20 mouse cellular contexts compared by ENCODE assay signal in genomic region chr1:154036729-154037270, GRCm38 (mm10).
DNase-seq lines count a peak whose midpoint lies in the region; ATAC-seq and TF ChIP-seq lines count a peak whose summit lies in the region.
"Had no signal": no experiment of that assay in that cellular context is flagged by ENCODE, and none has a peak within 500 bp of the region (broad histone marks: within the 10 kb centered on the region; RNA-seq: fewer than 3 reads in every experiment).

No protein-coding gene starts in this region.

- no peak for ATAC-seq in hindbrain, embryonic 12.5 days (ENCODE audit: low FRiP score)
- ATAC-seq in liver, embryonic 13.5 days (ENCODE audit: low read depth) = no peak
- no peak; the same call in 1 of the 2 replicates for ATAC-seq in stomach, embryonic 16.5 days (ENCODE audit: insufficient read depth, low FRiP score)
- ATAC-seq: activated CD4-positive, CD25-positive, alpha-beta regulatory T cell, adult 4 months; forebrain, embryonic 15.5 days had no signal

- peaks cover 14% of the 10 kb centered on the region for H3K4me1 ChIP-seq in hindbrain, embryonic 10.5 days (replicated peaks)
- H3K4me1 ChIP-seq in hindbrain, embryonic 12.5 days = 0 out of 2 replicates have a peak, but pooled peaks cover 2% of the 10 kb centered on the region
- H3K4me1 ChIP-seq in liver, embryonic 13.5 days (replicated peaks) = peaks cover 58% of the 10 kb centered on the region
- H3K4me1 ChIP-seq in stomach, embryonic 16.5 days (ENCODE audit: control insufficient read depth, insufficient read depth, low read length) = peaks cover 11% of the 10 kb centered on the region
- H3K4me1 ChIP-seq: forebrain, embryonic 15.5 days had no signal

- H3K36me3 ChIP-seq in hindbrain, embryonic 10.5 days = no peaks in the 10 kb centered on the region
- H3K36me3 ChIP-seq in hindbrain, embryonic 12.5 days = no peaks in the 10 kb centered on the region
- H3K36me3 ChIP-seq in liver, embryonic 13.5 days = no peaks in the 10 kb centered on the region
- no peaks in the 10 kb centered on the region for H3K36me3 ChIP-seq in stomach, embryonic 16.5 days (ENCODE audit: control insufficient read depth, insufficient read depth, low read length)
- H3K36me3 ChIP-seq: forebrain, embryonic 15.5 days had no signal

- peak overlapping the region; percentile 53; the same call in 1 of the 2 replicates for H3K27ac ChIP-seq in hindbrain, embryonic 10.5 days
- H3K27ac ChIP-seq in hindbrain, embryonic 12.5 days = no peak overlapping the region
- peak overlapping the region; percentile 70 for H3K27ac ChIP-seq in liver, embryonic 13.5 days
- H3K27ac ChIP-seq in stomach, embryonic 16.5 days (ENCODE audit: low read length) = peak overlapping the region; percentile 16; the same call in 1 of the 2 replicates
- H3K27ac ChIP-seq in layer of hippocampus, adult 2 months = no peak overlapping the region
- H3K27ac ChIP-seq: forebrain, embryonic 15.5 days; kidney, postnatal 0 days had no signal

- no peak overlapping the region for H3K4me3 ChIP-seq in hindbrain, embryonic 10.5 days
- no peak overlapping the region for H3K4me3 ChIP-seq in hindbrain, embryonic 12.5 days
- no peak overlapping the region for H3K4me3 ChIP-seq in liver, embryonic 13.5 days (replicated peaks)
- H3K4me3 ChIP-seq in stomach, embryonic 16.5 days (replicated peaks; ENCODE audit: low read length) = no peak overlapping the region
- no peak overlapping the region for H3K4me3 ChIP-seq in layer of hippocampus, adult 2 months
- H3K4me3 ChIP-seq: forebrain, embryonic 15.5 days had no signal

- no peak overlapping the region for H3K4me2 ChIP-seq in hindbrain, embryonic 12.5 days (replicated peaks)
- H3K4me2 ChIP-seq in liver, embryonic 13.5 days = no peak overlapping the region
- H3K4me2 ChIP-seq in stomach, embryonic 16.5 days (ENCODE audit: low read depth, low read length) = no peak overlapping the region
- H3K4me2 ChIP-seq: forebrain, embryonic 15.5 days; lung, embryonic 14.5 days had no signal

- H3K27me3 ChIP-seq in hindbrain, embryonic 10.5 days (ENCODE audit: insufficient read depth, poor library complexity, severe bottlenecking) = no peaks in the 10 kb centered on the region
- no peaks in the 10 kb centered on the region for H3K27me3 ChIP-seq in hindbrain, embryonic 12.5 days
- no peaks in the 10 kb centered on the region for H3K27me3 ChIP-seq in liver, embryonic 13.5 days
- no peaks in the 10 kb centered on the region for H3K27me3 ChIP-seq in stomach, embryonic 16.5 days (ENCODE audit: control insufficient read depth, insufficient read depth, low read length)
- H3K27me3 ChIP-seq: forebrain, embryonic 15.5 days had no signal

- no peaks in the 10 kb centered on the region for H3K9me3 ChIP-seq in hindbrain, embryonic 10.5 days
- no peaks in the 10 kb centered on the region for H3K9me3 ChIP-seq in hindbrain, embryonic 12.5 days (replicated peaks)
- H3K9me3 ChIP-seq in liver, embryonic 13.5 days (replicated peaks) = no peaks in the 10 kb centered on the region
- H3K9me3 ChIP-seq in stomach, embryonic 16.5 days (replicated peaks; ENCODE audit: control insufficient read depth, low read length) = no peaks in the 10 kb centered on the region
- H3K9me3 ChIP-seq: forebrain, embryonic 15.5 days had no signal

- TF ChIP-seq CTCF in layer of hippocampus, adult 2 months (conservative IDR thresholded peaks at IDR 0.05) = no peak

- H3K9ac ChIP-seq in hindbrain, embryonic 12.5 days = no peak overlapping the region
- H3K9ac ChIP-seq in liver, embryonic 13.5 days = no peak overlapping the region
- H3K9ac ChIP-seq in stomach, embryonic 16.5 days (ENCODE audit: low read length) = no peak overlapping the region
- H3K9ac ChIP-seq: forebrain, embryonic 15.5 days; lung, embryonic 14.5 days had no signal

- 33% methylated on average over 4 of the region's 4 CpGs for WGBS in hindbrain, embryonic 10.5 days
- WGBS in hindbrain, embryonic 12.5 days = 30% methylated on average over 4 of the region's 4 CpGs
- WGBS in liver, embryonic 13.5 days (ENCODE audit: insufficient replicate concordance) = 52% methylated on average over 4 of the region's 4 CpGs
- WGBS in stomach, embryonic 16.5 days = 58% methylated on average over 4 of the region's 4 CpGs

- no peak for DNase-seq in hindbrain, embryonic 10.5 days (ENCODE audit: low spot score)
- DNase-seq in R1 (ENCODE audit: low read depth, low spot score) = peak; percentile 93
- DNase-seq in liver, embryonic 13.5 days = no peak
- no peak for DNase-seq in layer of hippocampus, adult 2 months (ENCODE audit: low spot score in 2 of 2)
- no peak for DNase-seq in cerebellum, postnatal 10 days
- DNase-seq in testis, postnatal 14 days (ENCODE audit: low spot score) = no peak
- DNase-seq: adrenal gland, postnatal 10 days; cerebellum, postnatal 25 days; embryo, embryonic 11 days; gastrocnemius, postnatal 14 days; layer of hippocampus, adult 9-11 months; lung, embryonic 14.5 days; lung, postnatal 36 days; right cerebral cortex, postnatal 4 days; thymus, postnatal 25 days had no signal

Comparison
In these comparisons a context has a peak if more than half of its experiments do, and no peak if none do; other contexts are left out.
1. H3K27ac ChIP-seq: peak in hindbrain, embryonic 10.5 days (single experiment), liver, embryonic 13.5 days (single experiment) and stomach, embryonic 16.5 days (single experiment); none in hindbrain, embryonic 12.5 days (single experiment) and layer of hippocampus, adult 2 months (single experiment).